Mouse (Mus musculus): ENCODE data around the gene Rnf212.
"Not testable (repeated sequence)": the region's sequence is repeated elsewhere in the genome, so short reads cannot be mapped to it uniquely, and the experiment has no call there.

GRCm38 (mm10) chr5:108790385-108790784 is 15.6 kb upstream of the Rnf212 start:
- not testable (repeated sequence) for TF ChIP-seq CTCF (IDR thresholded peaks at IDR 0.05; ENCODE audit: borderline replicate concordance, insufficient read depth, low read depth, low read length); POLR2A (IDR thresholded peaks at IDR 0.05; ENCODE audit: borderline replicate concordance, insufficient read depth, low read length)
